Mouse (Mus musculus) mesoderm, embryonic 11.5 days (tissue): ENCODE measurements at regions not wholly inside any gene's neighbourhood (a gene's known extent, or its start where the extent isn't known, plus 50 kb on each side); places are given as distances from the start of the nearest gene placed in this dataset.

Experiments
- DNase-seq: peaks from one replicate; pipeline ENCODE4 v3.0.0-alpha.2; 2012; ENCODE audit warnings: low read depth, low spot score

- DNase-seq, result no peak
These were observed 59.1 kb upstream of the Sox9 start for GRCm38 (mm10) chr11:112722936-112723335.

DNA sequence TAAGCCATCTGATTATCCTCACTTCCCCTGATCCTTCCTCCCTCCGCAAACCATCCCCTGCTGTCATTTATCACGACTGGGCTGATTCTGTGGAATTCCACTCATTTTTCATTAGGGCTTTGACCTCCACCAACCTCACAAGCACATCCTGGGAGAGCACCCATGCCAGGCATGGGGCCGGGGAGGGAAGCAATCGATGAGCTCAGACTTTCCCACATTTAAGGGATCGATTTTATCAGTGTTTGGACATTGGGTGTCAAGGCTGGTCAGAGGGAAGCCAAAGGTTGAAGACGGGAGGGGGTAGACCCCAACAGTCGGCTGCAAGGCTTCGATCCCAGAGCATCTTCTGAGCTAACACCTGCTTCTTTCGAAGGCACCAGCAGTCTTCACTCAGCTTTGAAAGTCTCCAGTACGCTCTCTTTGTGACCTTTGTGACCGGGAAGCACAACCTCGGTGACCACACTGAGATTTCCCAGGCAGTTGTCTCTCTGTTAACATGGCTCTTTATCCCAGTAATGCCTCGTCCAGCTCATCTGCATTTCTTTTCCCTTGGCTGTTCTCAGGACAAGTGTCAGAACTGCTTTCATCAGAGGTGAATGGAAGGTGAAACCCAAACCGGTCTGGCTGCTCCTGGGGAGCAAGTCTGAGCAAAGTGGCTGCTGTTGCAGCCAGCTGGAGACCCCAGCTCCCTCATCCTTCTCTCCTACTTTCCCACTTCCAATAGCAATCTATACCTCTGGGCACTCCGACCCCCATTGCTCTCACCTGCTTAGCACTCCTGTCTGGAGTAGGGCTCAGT is 53.7 kb upstream of the Sox9 start:
- no peak for DNase-seq
